In the genomic region with DNA sequence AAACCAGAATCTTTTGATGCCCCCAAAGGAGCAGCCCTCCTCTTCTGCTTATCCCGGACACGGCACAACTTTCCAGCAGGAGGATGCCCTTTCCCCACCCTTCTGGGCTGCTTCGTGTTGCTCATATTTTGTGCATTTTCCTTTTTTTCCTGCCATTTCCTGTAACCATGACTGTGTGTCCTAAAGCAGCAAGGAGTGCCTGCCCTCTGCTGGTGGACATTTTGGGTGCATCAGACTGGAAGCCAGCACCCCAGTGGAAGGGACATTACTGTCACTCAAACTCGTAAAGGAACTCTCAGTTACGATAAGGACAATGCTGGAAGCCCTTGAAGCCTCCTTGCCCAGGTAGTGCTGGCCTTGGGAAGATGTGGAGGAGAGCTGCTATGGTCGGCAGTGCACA, we compare ENCODE assay signal across 9 mouse cellular contexts. TPM values are rescaled to one million over a fixed set of nuclear protein-coding genes. Genes with fewer than 3 reads are reported as not detected.
DNase-seq lines count a peak whose midpoint lies in the region; ATAC-seq and TF ChIP-seq lines count a peak whose summit lies in the region.
"Had no signal": no experiment of that assay in that cellular context is flagged by ENCODE, and none has a peak within 500 bp of the region (broad histone marks: within the 10 kb centered on the region; RNA-seq: fewer than 3 reads in every experiment).

No protein-coding gene starts in this region.

- H3K4me2 ChIP-seq in embryonic facial prominence, embryonic 14.5 days (ENCODE audit: low read depth, low read length) = no peak overlapping the region
- H3K4me2 ChIP-seq: limb, embryonic 12.5 days had no signal

- H3K27me3 ChIP-seq in E14TG2a.4 (ENCODE audit: insufficient read depth, low read length) = peaks cover 15% of the 10 kb centered on the region; the same call in 1 of the 2 replicates
- no peaks in the 10 kb centered on the region for H3K27me3 ChIP-seq in embryonic facial prominence, embryonic 14.5 days (replicated peaks; ENCODE audit: control insufficient read depth, insufficient read depth, low read length)
- H3K27me3 ChIP-seq: limb, embryonic 12.5 days had no signal

- no peak overlapping the region for H3K4me3 ChIP-seq in E14TG2a.4 (replicated peaks; ENCODE audit: low read length)
- H3K4me3 ChIP-seq in embryonic facial prominence, embryonic 14.5 days (ENCODE audit: low read depth, low read length) = no peak overlapping the region
- H3K4me3 ChIP-seq: limb, embryonic 12.5 days had no signal

- H3K36me3 ChIP-seq in E14TG2a.4 (ENCODE audit: insufficient read depth, low read length) = no peaks in the 10 kb centered on the region
- H3K36me3 ChIP-seq in embryonic facial prominence, embryonic 14.5 days (ENCODE audit: control insufficient read depth, insufficient read depth, low read length) = no peaks in the 10 kb centered on the region
- H3K36me3 ChIP-seq: limb, embryonic 12.5 days had no signal

- intact Hi-C loops in heart, postnatal 25 days (cut with DNase I) = loop anchor here (1.0 to 2.0 kb wide), 4 partner anchors 28 to 118 kb away; no protein-coding TSS in a partner anchor

- no peaks in the 10 kb centered on the region for H3K9me3 ChIP-seq in E14TG2a.4 (ENCODE audit: low read length)
- no peaks in the 10 kb centered on the region for H3K9me3 ChIP-seq in embryonic facial prominence, embryonic 14.5 days (ENCODE audit: control insufficient read depth, low read length)
- H3K9me3 ChIP-seq: limb, embryonic 12.5 days had no signal

- H3K9ac ChIP-seq in embryonic facial prominence, embryonic 14.5 days (ENCODE audit: low read depth, low read length) = peak overlapping the region; percentile 20; the same call in 1 of the 2 replicates
- H3K9ac ChIP-seq: limb, embryonic 12.5 days had no signal

- no peak overlapping the region for H3K27ac ChIP-seq in embryonic facial prominence, embryonic 14.5 days (replicated peaks; ENCODE audit: low read depth, low read length)
- H3K27ac ChIP-seq: limb, embryonic 12.5 days had no signal

- peak; percentile 60 for TF ChIP-seq CTCF in E14TG2a.4 (conservative IDR thresholded peaks at IDR 0.05; ENCODE audit: low read length)

- 36% methylated on average over 6 of the region's 6 CpGs for WGBS in embryonic facial prominence, embryonic 14.5 days

- DNase-seq in adrenal gland, postnatal 25 days = peak; percentile 77
- peak; percentile 55 for DNase-seq in embryonic facial prominence, embryonic 14.5 days (ENCODE audit: low spot score)
- DNase-seq in heart, postnatal 25 days (ENCODE audit: low spot score) = peak; percentile 33
- DNase-seq in layer of hippocampus, adult 18-20 months (ENCODE audit: low spot score in 2 of 2) = peak; percentile 58 to 90
- DNase-seq in lung, postnatal 25 days (ENCODE audit: low spot score) = peak; percentile 59
- DNase-seq in right cerebral cortex, adult 18-20 months = peak; percentile 60
- DNase-seq in urinary bladder, postnatal 25 days (ENCODE audit: low spot score) = peak; percentile 66

- ATAC-seq in embryonic facial prominence, embryonic 14.5 days (ENCODE audit: low read depth) = peak; percentile 58; the same call in 1 of the 2 replicates

- H3K4me1 ChIP-seq in E14TG2a.4 (replicated peaks; ENCODE audit: low read depth, low read length) = peaks cover 24% of the 10 kb centered on the region
- no peaks in the 10 kb centered on the region for H3K4me1 ChIP-seq in embryonic facial prominence, embryonic 14.5 days (ENCODE audit: control insufficient read depth, insufficient read depth, low read length)
- H3K4me1 ChIP-seq: limb, embryonic 12.5 days had no signal

RNA-seq across cellular contexts. Expression of a gene that starts 30.9 kb away (rescaled TPM):
- total RNA-seq in adrenal gland, postnatal 25 days (2021) = 25.8 and 53.9 TPM in 2 replicates
- 19.6 and 25.9 TPM in 2 replicates for polyA plus RNA-seq in embryonic facial prominence, embryonic 14.5 days (2014; fragmentation: Nextera tagmentation; extraction: Ambion mirVana)
- total RNA-seq in heart, postnatal 25 days (2021) = 10 to 100 TPM; 23.7 to 31.8 TPM
- total RNA-seq in layer of hippocampus, adult 18-20 months (2021) = 10 to 100 TPM in 1 of 2 experiments, 1 to 10 TPM in 1; 9.4 to 11.7 TPM

RNA-seq across cellular contexts. Expression of a gene that starts 52.2 kb away (rescaled TPM):
- 1.3 and 2.2 TPM in 2 replicates for total RNA-seq in adrenal gland, postnatal 25 days (2021)
- polyA plus RNA-seq in embryonic facial prominence, embryonic 14.5 days (2014; fragmentation: Nextera tagmentation; extraction: Ambion mirVana) = 2.0 and 3.0 TPM in 2 replicates
- total RNA-seq in heart, postnatal 25 days (2021) = not detected
- 100 to 1,000 TPM; 102 to 103 TPM for total RNA-seq in layer of hippocampus, adult 18-20 months (2021)

Comparison
In these comparisons a context has a peak if more than half of its experiments do, and no peak if none do; other contexts are left out.
1. RNA of a gene that starts 52.2 kb away (total RNA-seq): 102 to 103 TPM in layer of hippocampus, adult 18-20 months; 1.3 to 2.2 TPM in adrenal gland, postnatal 25 days and not detected in heart, postnatal 25 days; every median in the first group is over 10 times any median in the second.
2. Peak in every context shown above with its lines, with median percentiles within 50 percentile points of each other: DNase-seq.